Mouse (Mus musculus): ENCODE data around the gene Aarsd1. TPM values are rescaled to one million over a fixed set of nuclear protein-coding genes. Genes with fewer than 3 reads are reported as not detected.

Gene Aarsd1
- polyA plus RNA-seq (2012) = 67.2 and 86.7 TPM in 2 replicates

GRCm38 (mm10) chr11:101417101-101417855 lies at the start of gene Aarsd1:
Gene Aarsd1 (minus strand): TSS chr11:101417615.

GRCm38 (mm10) chr11:101465869-101466551 lies 48.6 kb upstream of the Aarsd1 start, which contains the start of gene Vat1:
Gene Vat1 (minus strand): TSS chr11:101466230.

GRCm38 (mm10) chr11:101464211-101465100 lies 47.0 kb upstream of the Aarsd1 start, which contains the start of gene Rnd2:
Gene Rnd2 (plus strand): TSS chr11:101464999.

GRCm38 (mm10) chr11:101448274-101448746 lies 30.9 kb upstream of the Aarsd1 start, which contains the start of gene Ifi35:
Gene Ifi35 (plus strand): TSS chr11:101448407.

GRCm38 (mm10) chr11:101442127-101442693 lies 24.8 kb upstream of the Aarsd1 start, which contains the start of gene Rpl27:
Gene Rpl27 (plus strand): TSS chr11:101442298.

GRCm38 (mm10) chr11:101424925-101425813 lies 7.8 kb upstream of the Aarsd1 start, which contains the start of the genes Rundc1 and Ptges3l:
Gene Rundc1 (plus strand): TSS chr11:101425085.
Gene Ptges3l (minus strand): TSS chr11:101425333.

GRCm38 (mm10) chr11:101424105-101424851 lies 6.9 kb upstream of the Aarsd1 start, which contains the start of gene Gm27029:
Gene Gm27029 (minus strand): TSS chr11:101424796.

GRCm38 (mm10) chr11:101367326-101367935 lies 50.0 kb downstream of the Aarsd1 start, which contains the start of gene G6pc:
Gene G6pc (plus strand): TSS chr11:101367561.

Other genes with a start within 250 kb of the Aarsd1 start
- 1.3 and 1.7 TPM in 2 replicates for gene Cntnap1, start 247.1 kb downstream of the Aarsd1 start, polyA plus RNA-seq (2012)
- gene Plekhh3, start 246.3 kb downstream of the Aarsd1 start, polyA plus RNA-seq (2012) = 1.7 and 2.8 TPM in 2 replicates
- gene Ccr10, start 242.2 kb downstream of the Aarsd1 start, polyA plus RNA-seq (2012) = 0.12 and 0.25 TPM in 2 replicates
- gene Ezh1, start 191.2 kb downstream of the Aarsd1 start, polyA plus RNA-seq (2012) = 4.0 and 4.4 TPM in 2 replicates
- 0.44 TPM in 1 of 2 replicates, not detected in the other for gene Ramp2, start 171.6 kb downstream of the Aarsd1 start, polyA plus RNA-seq (2012)
- gene Vps25, start 163.9 kb downstream of the Aarsd1 start, polyA plus RNA-seq (2012) = 95.7 and 108 TPM in 2 replicates
- 0.48 and 1.5 TPM in 2 replicates for gene Wnk4, start 157.0 kb downstream of the Aarsd1 start, polyA plus RNA-seq (2012)
- gene Cntd1, start 138.6 kb downstream of the Aarsd1 start, polyA plus RNA-seq (2012) = 0.18 and 0.28 TPM in 2 replicates
- 27.4 and 27.5 TPM in 2 replicates for gene Coa3, start 138.5 kb downstream of the Aarsd1 start, polyA plus RNA-seq (2012)
- 116 and 157 TPM in 2 replicates for gene Becn1, start 115.3 kb downstream of the Aarsd1 start, polyA plus RNA-seq (2012)
- 57.6 and 67.2 TPM in 2 replicates for gene Psme3, start 101.4 kb downstream of the Aarsd1 start, polyA plus RNA-seq (2012)
- gene Aoc2, start 92.6 kb downstream of the Aarsd1 start, polyA plus RNA-seq (2012) = 3.4 and 5.3 TPM in 2 replicates
- gene Aoc3, start 87.0 kb downstream of the Aarsd1 start, polyA plus RNA-seq (2012) = 0.09 TPM in 1 of 2 replicates, not detected in the other
- gene G6pc, start 50.1 kb downstream of the Aarsd1 start, polyA plus RNA-seq (2012) = not detected in 2 replicates
- gene Gm27029, start 7.2 kb upstream of the Aarsd1 start, polyA plus RNA-seq (2012) = 1.2 and 1.4 TPM in 2 replicates
- 5.6 and 7.3 TPM in 2 replicates for gene Rundc1, start 7.5 kb upstream of the Aarsd1 start, polyA plus RNA-seq (2012)
- 0.53 and 1.1 TPM in 2 replicates for gene Ptges3l, start 7.7 kb upstream of the Aarsd1 start, polyA plus RNA-seq (2012)
- gene Rpl27, start 24.7 kb upstream of the Aarsd1 start, polyA plus RNA-seq (2012) = 714 and 821 TPM in 2 replicates
- gene Ifi35, start 30.8 kb upstream of the Aarsd1 start, polyA plus RNA-seq (2012) = 20.0 and 23.7 TPM in 2 replicates
- 7.8 and 12.1 TPM in 2 replicates for gene Rnd2, start 47.4 kb upstream of the Aarsd1 start, polyA plus RNA-seq (2012)
- 200 and 226 TPM in 2 replicates for gene Vat1, start 48.6 kb upstream of the Aarsd1 start, polyA plus RNA-seq (2012)
- 7.4 and 9.3 TPM in 2 replicates for gene Brca1, start 134.3 kb upstream of the Aarsd1 start, polyA plus RNA-seq (2012)
- gene Nbr1, start 134.5 kb upstream of the Aarsd1 start, polyA plus RNA-seq (2012) = 43.7 and 46.7 TPM in 2 replicates
- gene Tmem106a, start 164.6 kb upstream of the Aarsd1 start, polyA plus RNA-seq (2012) = 1.6 and 2.5 TPM in 2 replicates
- gene Gm11634, start 181.6 kb upstream of the Aarsd1 start, polyA plus RNA-seq (2012) = not detected in 2 replicates
- gene Rdm1, start 209.6 kb upstream of the Aarsd1 start, polyA plus RNA-seq (2012) = 3.7 and 8.7 TPM in 2 replicates
- gene Arl4d, start 247.9 kb upstream of the Aarsd1 start, polyA plus RNA-seq (2012) = 3.3 and 4.0 TPM in 2 replicates

Measured in megakaryocyte-erythroid progenitor cell, adult 5 weeks (primary cell).